12 mouse cellular contexts compared by ENCODE assay signal in genomic region chr14:19904821-19905220, GRCm38 (mm10).
DNase-seq lines count a peak whose midpoint lies in the region; ATAC-seq and TF ChIP-seq lines count a peak whose summit lies in the region.
"Had no signal": no experiment of that assay in that cellular context is flagged by ENCODE, and none has a peak within 500 bp of the region (broad histone marks: within the 10 kb centered on the region; RNA-seq: fewer than 3 reads in every experiment).

No protein-coding gene starts in this region.

- no peak for TF ChIP-seq EP300 in lung, postnatal 0 days (IDR thresholded peaks at IDR 0.05)

- H3K27ac ChIP-seq in heart, embryonic 15.5 days: peak overlapping the region; percentile 62
- 0 out of 2 replicates have a peak overlapping the region, but pooled peaks have one; percentile 5 for H3K27ac ChIP-seq in forebrain, embryonic 16.5 days (ENCODE audit: low read length)
- H3K27ac ChIP-seq in lung, postnatal 0 days (ENCODE audit: low read length): no peak overlapping the region
- H3K27ac ChIP-seq: kidney, postnatal 0 days; liver, embryonic 14.5 days had no signal

- intact Hi-C loops in heart, postnatal 36 days (cut with DNase I): no loop called here

- no peak for TF ChIP-seq CTCF in lung, postnatal 0 days (IDR thresholded peaks at IDR 0.05)

- no peaks in the 10 kb centered on the region for H3K9me3 ChIP-seq in heart, embryonic 15.5 days (replicated peaks)
- H3K9me3 ChIP-seq in forebrain, embryonic 16.5 days (ENCODE audit: control insufficient read depth, low read length): no peaks in the 10 kb centered on the region
- H3K9me3 ChIP-seq in lung, postnatal 0 days (ENCODE audit: low read length): no peaks in the 10 kb centered on the region

- DNase-seq in heart, postnatal 36 days: no peak
- peak; percentile 35 for DNase-seq in retina, postnatal 1 day
- DNase-seq in retina, embryonic 14.5 days (ENCODE audit: low spot score): no peak
- DNase-seq in embryo, embryonic 11 days: no peak
- DNase-seq in lung, postnatal 0 days (ENCODE audit: low spot score): no peak
- DNase-seq: adrenal gland, adult 8-10 months; thymus, adult 18-20 months had no signal

- ATAC-seq in heart, embryonic 15.5 days (replicated peaks; ENCODE audit: insufficient number of reproducible peaks, insufficient read depth, low FRiP score, low read depth): no peak
- ATAC-seq in forebrain, embryonic 16.5 days: 0 out of 2 replicates have a peak, but pooled peaks have one; percentile 13
- ATAC-seq in frontal cortex, adult (ENCODE audit: low TSS enrichment): no peak
- no peak for ATAC-seq in lung, postnatal 0 days

- 82% methylated on average over 3 of the region's 3 CpGs for WGBS in heart, embryonic 15.5 days
- WGBS in forebrain, embryonic 16.5 days: 41% methylated on average over 3 of the region's 3 CpGs
- 79% methylated on average over 3 of the region's 3 CpGs for WGBS in lung, postnatal 0 days

- peaks cover 21% of the 10 kb centered on the region for H3K4me1 ChIP-seq in heart, embryonic 15.5 days (replicated peaks)
- H3K4me1 ChIP-seq in forebrain, embryonic 16.5 days (replicated peaks; ENCODE audit: control insufficient read depth, insufficient read depth, low read length): peaks cover 17% of the 10 kb centered on the region
- H3K4me1 ChIP-seq in lung, postnatal 0 days (ENCODE audit: insufficient read depth, low read depth, low read length): no peaks in the 10 kb centered on the region

- H3K4me3 ChIP-seq in heart, embryonic 15.5 days: no peak overlapping the region
- H3K4me3 ChIP-seq in forebrain, embryonic 16.5 days (replicated peaks; ENCODE audit: low read length): no peak overlapping the region
- no peak overlapping the region for H3K4me3 ChIP-seq in lung, postnatal 0 days (ENCODE audit: low read depth, low read length)

- no peaks in the 10 kb centered on the region for H3K36me3 ChIP-seq in heart, embryonic 15.5 days
- no peaks in the 10 kb centered on the region for H3K36me3 ChIP-seq in forebrain, embryonic 16.5 days (ENCODE audit: control insufficient read depth, insufficient read depth)
- no peaks in the 10 kb centered on the region for H3K36me3 ChIP-seq in lung, postnatal 0 days (ENCODE audit: insufficient read depth, low read length)

- no peaks in the 10 kb centered on the region for H3K27me3 ChIP-seq in heart, embryonic 15.5 days
- no peaks in the 10 kb centered on the region for H3K27me3 ChIP-seq in forebrain, embryonic 16.5 days (replicated peaks; ENCODE audit: control insufficient read depth, insufficient read depth, low read length)
- H3K27me3 ChIP-seq in lung, postnatal 0 days (replicated peaks; ENCODE audit: insufficient read depth, low read length): no peaks in the 10 kb centered on the region

- no peak overlapping the region for H3K4me2 ChIP-seq in heart, embryonic 15.5 days
- H3K4me2 ChIP-seq in forebrain, embryonic 16.5 days (ENCODE audit: low read length): no peak overlapping the region
- no peak overlapping the region for H3K4me2 ChIP-seq in lung, postnatal 0 days (replicated peaks; ENCODE audit: low read depth, low read length)

- no peak overlapping the region for H3K9ac ChIP-seq in heart, embryonic 15.5 days
- H3K9ac ChIP-seq in forebrain, embryonic 16.5 days (replicated peaks; ENCODE audit: low read depth, low read length): no peak overlapping the region
- H3K9ac ChIP-seq in lung, postnatal 0 days (replicated peaks; ENCODE audit: low read depth): no peak overlapping the region
- H3K9ac ChIP-seq: liver, embryonic 14.5 days had no signal
